Mouse (Mus musculus) hindbrain, embryonic 11.5 days (tissue): ENCODE measurements around the gene Piwil1. TPM values are rescaled to one million over a fixed set of nuclear protein-coding genes. Genes with fewer than 3 reads are reported as not detected.
A peak's percentile ranks its signal among the peaks of the same experiment; 100 is the strongest.
"Not testable (repeated sequence)": the region's sequence is repeated elsewhere in the genome, so short reads cannot be mapped to it uniquely, and the experiment has no call there.

ENCODE experiments used
- ATAC-seq: fragments of 200-750 bp; cut with Nextera tagmentation; 2 replicates; pipeline ENCODE4 v1.8.0; 2017; ENCODE audit warnings: mild to moderate bottlenecking, moderate TSS enrichment, moderate library complexity; ENCODE audit not compliant: low FRiP score
- DNase-seq: peaks from one replicate; pipeline ENCODE4 v3.0.0-alpha.2; 2015; ENCODE audit warnings: low spot score
- H3K27ac ChIP-seq: fragments of 300-500 bp; sonication (generic); 2 replicates; pipeline ENCODE4 v1.5.1; 2014; ENCODE audit warnings: mild to moderate bottlenecking, low read depth, low read length
- H3K27me3 ChIP-seq: fragments of 300-500 bp; sonication (generic); 2 replicates; pipeline ENCODE4 v1.6.1; 2014; ENCODE audit warnings: mild to moderate bottlenecking, low read length, moderate library complexity, mixed read lengths; ENCODE audit not compliant: control insufficient read depth, insufficient read depth
- H3K36me3 ChIP-seq: fragments of 300-500 bp; sonication (generic); 2 replicates; pipeline ENCODE4 v1.6.1; 2014; ENCODE audit warnings: mild to moderate bottlenecking, low read length, moderate library complexity, mixed read lengths; ENCODE audit not compliant: control insufficient read depth, insufficient read depth
- H3K4me1 ChIP-seq: fragments of 300-500 bp; sonication (generic); replicated peaks from 2 replicates; pipeline ENCODE4 v1.6.1; 2014; ENCODE audit warnings: low read length, mixed read lengths; ENCODE audit not compliant: control insufficient read depth, insufficient read depth
- H3K4me2 ChIP-seq: fragments of 300-500 bp; sonication (generic); replicated peaks from 2 replicates; pipeline ENCODE4 v1.6.1; 2014; ENCODE audit warnings: mild to moderate bottlenecking, low read depth, low read length
- H3K4me3 ChIP-seq: fragments of 300-500 bp; sonication (generic); 2 replicates; pipeline ENCODE4 v1.5.1; 2014; ENCODE audit warnings: low read depth, low read length
- H3K9ac ChIP-seq: fragments of 300-500 bp; sonication (generic); 2 replicates; pipeline ENCODE4 v1.6.1; 2014; ENCODE audit warnings: low read depth, low read length
- H3K9me3 ChIP-seq: fragments of 300-500 bp; sonication (generic); 2 replicates; pipeline ENCODE4 v1.6.1; 2016; ENCODE audit warnings: low read length; ENCODE audit not compliant: control insufficient read depth
- WGBS: fragments of 180-500 bp; shearing (Covaris S2); extraction: QIAGEN DNeasy Blood & Tissue Kit; methylation state at CpG from one replicate; pipeline ENCODE4 v1.1.7; 2014; 5-methylcytosine and 5-hydroxymethylcytosine counted together
- polyA plus RNA-seq: library from polyadenylated mRNA; unstranded; fragments of >200 nt; fragmentation: Nextera tagmentation; extraction: Ambion mirVana; gene quantifications from 2 replicates; pipeline ENCODE4 v1.2.1, GENCODE M21; 2014

Gene Piwil1
- polyA plus RNA-seq, 1 experiment from 2014 or later: not detected

GRCm38 (mm10) chr5:128703688-128704087 lies 1.4 kb downstream of the Piwil1 start:
- no peak overlapping the region for H3K9ac ChIP-seq
- peak overlapping the region; percentile 59 for H3K27ac ChIP-seq
- no peaks in the 10 kb centered on the region for H3K4me1 ChIP-seq
- no peaks in the 10 kb centered on the region for H3K27me3 ChIP-seq
- 22% methylated on average over 10 of the region's 10 CpGs for WGBS
- H3K36me3 ChIP-seq: no peaks in the 10 kb centered on the region
- DNase-seq (peak; percentile 28), ATAC-seq (no peak)
- no peak overlapping the region for H3K4me3 ChIP-seq
- no peak overlapping the region for H3K4me2 ChIP-seq
- no peaks in the 10 kb centered on the region for H3K9me3 ChIP-seq

- DNase-seq (peak; percentile 81), ATAC-seq (peak; percentile 92)
- Histone ChIP-seq H3K9me3 (no peaks in the 10 kb centered on the region), H3K9ac (no peak overlapping the region), H3K27ac (peak overlapping the region; percentile 59; the same call in 1 of the 2 replicates), H3K36me3 (no peaks in the 10 kb centered on the region), H3K4me2 (no peak overlapping the region), H3K4me3 (no peak overlapping the region), H3K4me1 (no peaks in the 10 kb centered on the region), H3K27me3 (no peaks in the 10 kb centered on the region)
- WGBS: 35% methylated on average over 17 of the region's 19 CpGs
Observed at GRCm38 (mm10) chr5:128704134-128704904, 2.0 kb downstream of the Piwil1 start.

GRCm38 (mm10) chr5:128706467-128706866 lies 4.1 kb downstream of the Piwil1 start:
- ATAC-seq: no peak
- H3K4me1 ChIP-seq: no peaks in the 10 kb centered on the region
- WGBS: 100% methylated on average over 1 of the region's 1 CpGs

GRCm38 (mm10) chr5:128707271-128707670 lies 4.9 kb downstream of the Piwil1 start:
- Histone ChIP-seq H3K9me3 (no peaks in the 10 kb centered on the region), H3K9ac (no peak overlapping the region), H3K4me1 (no peaks in the 10 kb centered on the region), H3K27me3 (no peaks in the 10 kb centered on the region), H3K4me3 (no peak overlapping the region), H3K27ac (no peak overlapping the region), H3K36me3 (no peaks in the 10 kb centered on the region), H3K4me2 (no peak overlapping the region)
- ATAC-seq (no peak), DNase-seq (no peak)
- WGBS: 91% methylated on average over 11 of the region's 11 CpGs

More at GRCm38 (mm10) chr5:128706467-128706866, 4.1 kb downstream of the Piwil1 start:
- Histone ChIP-seq H3K36me3 (no peaks in the 10 kb centered on the region), H3K27ac (no peak overlapping the region), H3K4me3 (no peak overlapping the region), H3K27me3 (no peaks in the 10 kb centered on the region), H3K9ac (no peak overlapping the region), H3K9me3 (no peaks in the 10 kb centered on the region), H3K4me2 (no peak overlapping the region)
- no peak for DNase-seq

GRCm38 (mm10) chr5:128708929-128709328 lies 6.6 kb downstream of the Piwil1 start:
- WGBS: 87% methylated on average over 5 of the region's 5 CpGs
- no peak for DNase-seq
- Histone ChIP-seq H3K36me3 (no peaks in the 10 kb centered on the region), H3K4me2 (no peak overlapping the region), H3K27me3 (no peaks in the 10 kb centered on the region), H3K27ac (no peak overlapping the region), H3K4me3 (no peak overlapping the region), H3K4me1 (no peaks in the 10 kb centered on the region), H3K9me3 (no peaks in the 10 kb centered on the region), H3K9ac (no peak overlapping the region)
- ATAC-seq: no peak

- H3K4me1 ChIP-seq: no peaks in the 10 kb centered on the region
- no peak overlapping the region for H3K4me2 ChIP-seq
- no peak overlapping the region for H3K9ac ChIP-seq
- no peak for ATAC-seq
- no peaks in the 10 kb centered on the region for H3K27me3 ChIP-seq
- H3K36me3 ChIP-seq: no peaks in the 10 kb centered on the region
- H3K27ac ChIP-seq: no peak overlapping the region
- WGBS: 28% methylated on average over 8 of the region's 8 CpGs
- DNase-seq: no peak
- no peak overlapping the region for H3K4me3 ChIP-seq
- no peaks in the 10 kb centered on the region for H3K9me3 ChIP-seq
Observed at GRCm38 (mm10) chr5:128710596-128710995, 8.3 kb downstream of the Piwil1 start.

GRCm38 (mm10) chr5:128711847-128712246 lies 9.5 kb downstream of the Piwil1 start:
- Histone ChIP-seq H3K36me3 (no peaks in the 10 kb centered on the region), H3K4me2 (no peak overlapping the region), H3K4me1 (no peaks in the 10 kb centered on the region), H3K4me3 (no peak overlapping the region), H3K27ac (no peak overlapping the region), H3K9me3 (no peaks in the 10 kb centered on the region), H3K27me3 (no peaks in the 10 kb centered on the region), H3K9ac (no peak overlapping the region)
- ATAC-seq (no peak), DNase-seq (peak; percentile 54)
- WGBS: 87% methylated on average over 6 of the region's 6 CpGs

- 75% methylated on average over 16 of the region's 16 CpGs for WGBS
- no peak overlapping the region for H3K27ac ChIP-seq
- no peak overlapping the region for H3K9ac ChIP-seq
- no peaks in the 10 kb centered on the region for H3K9me3 ChIP-seq
- H3K4me1 ChIP-seq: no peaks in the 10 kb centered on the region
- H3K36me3 ChIP-seq: no peaks in the 10 kb centered on the region
- DNase-seq: no peak
- no peak overlapping the region for H3K4me2 ChIP-seq
- ATAC-seq: no peak
- no peaks in the 10 kb centered on the region for H3K27me3 ChIP-seq
- no peak overlapping the region for H3K4me3 ChIP-seq
Observed at GRCm38 (mm10) chr5:128715171-128715570, 12.8 kb downstream of the Piwil1 start.

- not testable (repeated sequence) for H3K9ac ChIP-seq, H3K4me2 ChIP-seq, H3K36me3 ChIP-seq, H3K27ac ChIP-seq, H3K27me3 ChIP-seq, H3K4me1 ChIP-seq, H3K9me3 ChIP-seq, H3K4me3 ChIP-seq, DNase-seq, ATAC-seq
- WGBS: 92% methylated on average over 11 of the region's 11 CpGs
Observed at GRCm38 (mm10) chr5:128720461-128720860, 18.1 kb downstream of the Piwil1 start.
